Mouse (Mus musculus): Measurements from ENCODE around the gene Rbpj.

DNA sequence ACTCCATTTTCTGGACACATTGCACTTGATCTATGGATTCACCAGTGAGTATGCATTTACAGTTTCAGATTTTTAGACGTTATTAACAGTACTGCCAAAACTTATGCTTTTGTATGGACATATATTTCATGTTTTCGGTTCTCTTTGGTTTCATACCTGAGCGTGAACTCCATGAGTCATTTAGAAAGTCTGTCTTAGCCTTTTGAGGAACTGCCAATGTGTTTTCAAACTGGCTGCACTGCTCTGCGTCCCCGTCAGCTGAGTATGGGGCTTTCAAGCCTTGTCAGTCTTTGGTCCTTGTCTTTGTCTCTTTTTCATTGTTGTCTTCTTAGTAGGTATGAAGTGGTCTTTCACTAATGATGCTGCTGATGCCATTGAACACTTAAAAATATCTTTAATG is 106.5 kb downstream of the Rbpj start:
- TF ChIP-seq CTCF (IDR thresholded peaks at IDR 0.05; ENCODE audit: low read depth) = no peak
- no peak for TF ChIP-seq EP300 (IDR thresholded peaks at IDR 0.05; ENCODE audit: low read depth)
